Mouse (Mus musculus) c-Kit-negative CD71-positive TER-119-positive erythroid progenitor cells, embryonic 14.5 days (primary cell): ENCODE results near the gene Pcp4.

ENCODE experiments used
- DNase-seq: peaks from one replicate; pipeline ENCODE4 v3.0.0-alpha.2; 2013; ENCODE audit warnings: low read depth, low spot score

Gene Pcp4

DNA sequence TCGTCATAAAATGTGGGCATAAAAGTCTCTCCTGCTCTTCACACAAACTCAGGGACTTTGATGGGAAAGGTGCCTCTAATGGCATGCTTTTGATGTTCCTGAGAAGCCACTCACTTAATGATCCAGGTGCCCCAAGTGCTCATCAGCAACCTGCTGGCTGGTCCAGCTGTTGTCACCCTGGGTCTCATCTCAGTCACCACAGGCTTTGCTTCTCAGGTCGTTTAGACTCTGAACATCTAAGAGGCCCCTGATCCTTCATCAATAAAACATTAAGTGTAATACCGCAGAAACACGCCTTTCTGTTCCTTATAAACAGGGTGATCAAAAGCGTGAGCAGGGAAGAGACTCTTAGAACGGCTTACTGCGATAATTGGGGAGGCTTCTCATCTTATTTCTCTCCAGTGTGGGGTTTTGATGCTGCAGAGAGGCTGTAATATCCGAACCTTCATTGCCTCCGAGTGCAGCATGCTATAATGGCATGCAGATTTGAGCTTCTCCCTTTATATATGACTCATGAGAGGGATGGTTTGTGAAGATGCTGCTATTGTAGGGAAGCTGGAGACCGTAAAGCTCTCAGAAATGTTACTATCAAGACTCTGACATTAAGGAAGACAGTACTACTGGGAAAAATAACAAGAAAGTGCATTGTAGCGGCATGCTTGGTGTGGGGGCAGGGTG, 19.7 kb downstream of the Pcp4 start:
- no peak for DNase-seq

DNA sequence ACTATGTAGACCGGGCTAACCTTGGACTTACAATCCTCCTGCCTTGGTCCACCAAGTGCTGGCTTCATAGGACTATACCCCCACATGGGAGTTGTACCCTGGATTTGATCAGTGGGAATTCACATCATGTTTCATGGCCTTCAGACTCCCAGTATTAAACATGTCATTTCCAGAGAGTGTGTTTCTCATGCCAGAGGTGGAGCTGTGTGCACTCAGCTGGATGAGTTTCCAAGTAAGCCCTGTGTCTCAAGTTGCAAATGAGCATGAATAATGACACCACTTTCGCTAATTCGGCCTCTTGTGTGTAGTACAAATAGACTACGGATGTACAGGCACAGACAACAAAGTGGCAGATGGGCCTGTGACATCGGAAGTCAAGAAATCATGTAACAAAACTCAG, 20.6 kb downstream of the Pcp4 start:
- DNase-seq: no peak

DNA sequence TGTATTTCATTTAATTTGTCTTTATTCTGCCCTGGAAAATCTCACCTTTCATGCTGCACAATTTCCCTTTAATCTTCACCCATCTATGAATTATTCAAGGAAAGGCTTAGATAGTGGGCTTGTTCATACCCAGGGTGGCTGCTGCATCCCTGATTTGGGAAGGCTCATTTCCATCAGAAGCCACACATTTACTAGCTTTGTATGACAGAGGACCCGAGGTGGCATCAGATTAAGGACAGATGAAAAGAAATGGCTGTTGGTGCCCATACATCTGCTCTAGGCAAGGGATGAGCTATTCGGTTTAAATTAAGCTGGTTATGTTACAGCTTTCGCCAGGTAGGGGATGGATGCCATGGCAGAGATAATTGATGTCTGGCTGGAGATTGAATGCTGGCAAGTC, 24.1 kb downstream of the Pcp4 start:
- no peak for DNase-seq

DNA sequence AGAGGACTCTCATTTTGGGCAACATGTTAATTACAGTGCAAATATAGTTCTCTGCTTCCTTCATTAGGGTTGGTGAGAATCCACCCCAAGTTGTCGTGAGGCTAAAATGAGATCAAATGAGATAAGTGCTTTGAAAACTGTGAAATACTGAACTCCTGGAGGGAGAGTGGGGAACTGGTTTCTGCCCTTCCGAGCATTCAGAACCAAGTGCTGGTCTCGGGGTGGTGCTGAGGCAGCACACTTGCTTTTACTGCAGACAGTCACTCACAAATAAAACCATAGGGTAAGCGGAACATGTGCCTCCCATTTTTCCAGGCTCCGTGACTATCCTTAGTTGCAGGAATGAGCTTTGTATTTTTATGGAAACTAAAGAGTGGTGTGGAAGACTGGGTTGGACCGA, 26.7 kb downstream of the Pcp4 start:
- no peak for DNase-seq

GRCm38 (mm10) chr16:96498951-96499350, 31.5 kb downstream of the Pcp4 start:
- DNase-seq: no peak

DNA sequence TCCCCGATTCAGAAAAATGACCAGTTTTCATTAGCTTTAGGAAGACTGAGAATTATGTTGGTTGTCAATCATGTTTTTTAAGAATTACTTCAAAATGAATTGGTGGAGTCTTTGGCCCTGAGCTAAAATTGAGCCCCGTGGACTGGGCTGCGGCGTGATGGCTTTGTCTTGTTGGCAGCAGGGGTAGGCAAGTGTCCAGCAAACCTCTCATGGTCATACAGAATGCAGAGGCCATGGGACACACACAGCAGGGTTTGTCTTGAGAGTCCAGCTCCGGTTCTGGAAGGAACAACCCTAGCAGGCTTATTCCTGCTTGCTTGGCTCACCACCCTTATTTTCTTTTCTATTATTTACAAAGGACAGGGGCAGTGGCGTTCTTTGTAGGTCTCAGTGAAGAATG, 33.8 kb downstream of the Pcp4 start:
- no peak for DNase-seq

GRCm38 (mm10) chr16:96502586-96502985, 35.2 kb downstream of the Pcp4 start:
- no peak for DNase-seq

GRCm38 (mm10) chr16:96514466-96514865, 47.1 kb downstream of the Pcp4 start:
- DNase-seq: no peak

GRCm38 (mm10) chr16:96527476-96527875, 60.1 kb downstream of the Pcp4 start:
- no peak for DNase-seq

- no peak for DNase-seq
These were observed 61.1 kb downstream of the Pcp4 start for GRCm38 (mm10) chr16:96528471-96528870.

- DNase-seq: no peak
These were observed 62.6 kb downstream of the Pcp4 start for GRCm38 (mm10) chr16:96529896-96530568.

DNA sequence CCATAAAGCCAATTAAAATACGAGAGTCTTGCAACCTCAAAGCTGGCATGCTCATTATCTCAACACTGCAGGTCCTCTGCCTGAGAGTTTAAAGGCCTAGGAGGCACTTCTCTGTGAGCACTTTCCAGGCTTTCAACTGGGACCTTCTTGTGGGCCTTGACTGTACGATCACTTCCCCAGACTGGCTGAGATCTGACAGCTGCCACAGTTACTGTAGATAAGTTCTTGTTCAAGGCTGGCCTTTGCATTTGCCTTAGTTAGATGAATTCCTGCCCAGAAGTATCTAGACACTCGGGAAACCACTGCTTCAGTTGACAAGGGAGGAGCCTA, 63.1 kb downstream of the Pcp4 start:
- DNase-seq: no peak

DNA sequence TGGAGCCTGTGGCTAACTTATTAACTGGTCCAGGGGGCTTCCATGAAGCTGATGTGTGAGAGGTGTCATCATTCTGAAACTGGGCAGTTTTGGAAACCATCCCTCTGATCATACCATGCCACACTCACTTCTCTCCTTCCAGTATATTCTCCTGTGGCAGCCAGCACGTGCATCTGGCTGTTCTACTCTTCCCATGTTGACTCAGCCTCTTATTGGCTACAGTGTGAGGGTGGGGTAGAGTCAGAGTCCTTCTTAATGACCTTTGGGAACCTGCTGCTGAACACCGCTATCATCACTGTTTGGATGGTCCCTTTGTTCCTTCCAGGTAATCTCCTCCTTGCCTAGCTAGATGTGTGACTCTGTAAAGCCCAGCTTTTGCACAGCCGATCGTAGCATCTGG, 63.6 kb downstream of the Pcp4 start:
- DNase-seq: no peak

GRCm38 (mm10) chr16:96533710-96534109, 66.3 kb downstream of the Pcp4 start:
- no peak for DNase-seq

- DNase-seq: no peak
These were observed 67.9 kb downstream of the Pcp4 start for GRCm38 (mm10) chr16:96535271-96535670.

DNA sequence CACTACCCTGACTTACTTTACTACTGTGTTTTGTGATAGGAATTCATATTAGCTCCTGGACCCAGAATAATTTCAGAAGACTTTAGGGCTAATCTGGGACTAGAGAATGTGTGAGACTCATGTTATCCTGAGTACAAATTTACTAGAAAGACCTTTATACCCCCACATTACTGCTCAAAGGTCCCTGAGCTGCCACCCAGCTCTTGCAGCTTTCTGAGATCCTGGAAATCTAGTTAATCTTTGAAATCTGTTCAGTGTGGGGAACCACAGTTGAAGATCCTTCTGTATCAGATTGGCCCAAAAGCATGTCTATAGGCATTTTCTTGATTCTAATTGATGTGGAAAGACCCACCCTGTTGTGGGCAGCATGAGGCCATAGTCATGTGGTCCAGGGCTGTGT, 69.0 kb downstream of the Pcp4 start:
- DNase-seq: no peak

GRCm38 (mm10) chr16:96539091-96539490, 71.7 kb downstream of the Pcp4 start:
- no peak for DNase-seq

DNA sequence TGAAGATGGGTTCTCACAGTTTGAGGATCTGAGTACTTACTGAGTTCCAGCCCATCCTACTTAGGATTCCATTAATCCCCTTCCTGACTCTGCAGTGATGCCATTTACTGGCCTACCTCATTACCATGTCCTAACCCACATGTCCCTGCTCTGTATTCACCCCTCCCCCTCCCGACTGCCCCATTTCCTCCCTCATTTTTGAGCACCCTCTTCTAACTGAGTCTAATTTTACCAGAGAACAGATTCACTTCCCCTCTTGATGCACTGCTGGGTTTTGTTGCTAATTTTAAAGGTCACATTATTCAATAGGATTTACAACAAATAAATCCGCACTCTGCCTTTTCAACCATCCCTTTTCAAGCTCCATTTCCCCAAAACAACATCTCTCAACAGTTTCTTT, 73.7 kb downstream of the Pcp4 start:
- DNase-seq: no peak

GRCm38 (mm10) chr16:96552680-96553079, 85.3 kb downstream of the Pcp4 start:
- no peak for DNase-seq

- DNase-seq: no peak
These were observed 88.0 kb downstream of the Pcp4 start for GRCm38 (mm10) chr16:96555412-96555811.

GRCm38 (mm10) chr16:96556621-96557020, 89.2 kb downstream of the Pcp4 start:
- DNase-seq: no peak

GRCm38 (mm10) chr16:96558341-96558740, 90.9 kb downstream of the Pcp4 start:
- no peak for DNase-seq

DNA sequence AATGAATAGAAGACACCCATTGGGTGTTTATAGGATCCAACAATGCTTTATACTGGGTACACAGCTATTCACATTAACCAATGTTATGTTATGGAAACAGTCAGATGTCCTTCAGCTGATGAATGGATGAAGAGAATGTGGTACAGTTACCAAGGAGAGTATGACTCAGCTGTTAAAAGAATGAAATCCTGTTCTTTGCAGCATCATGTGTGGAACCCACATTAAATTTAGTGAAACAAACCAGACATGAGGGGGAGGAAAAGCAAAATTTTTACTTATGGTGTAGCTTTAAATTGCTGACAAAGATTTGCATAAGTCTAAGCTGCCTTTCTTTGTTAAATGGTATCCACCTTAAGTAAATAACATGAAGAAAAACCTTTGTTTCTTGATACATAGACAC, 92.4 kb downstream of the Pcp4 start:
- no peak for DNase-seq
